Mouse (Mus musculus) forebrain, embryonic 15.5 days (tissue): ENCODE measurements around the gene Smad1. TPM values are rescaled to one million over a fixed set of nuclear protein-coding genes. Genes with fewer than 3 reads are reported as not detected.

Experiments used
- ATAC-seq: fragments of 200-750 bp; cut with Nextera tagmentation; replicated peaks from 2 replicates; pipeline ENCODE4 v1.8.0; 2017; ENCODE audit warnings: mild to moderate bottlenecking, moderate TSS enrichment, moderate library complexity
- H3K27ac ChIP-seq: fragments of 300-500 bp; sonication (generic); replicated peaks from 2 replicates; pipeline ENCODE4 v1.5.1; 2015; ENCODE audit warnings: mild to moderate bottlenecking, inconsistent platforms
- H3K27me3 ChIP-seq: fragments of 300-500 bp; sonication (generic); 2 replicates; pipeline ENCODE4 v1.6.1; 2015; ENCODE audit warnings: inconsistent platforms
- H3K36me3 ChIP-seq: fragments of 300-500 bp; sonication (generic); 2 replicates; pipeline ENCODE4 v1.6.1; 2015; ENCODE audit warnings: mild to moderate bottlenecking, inconsistent platforms
- H3K4me1 ChIP-seq: fragments of 300-500 bp; sonication (generic); 2 replicates; pipeline ENCODE4 v1.6.1; 2015; ENCODE audit warnings: inconsistent platforms
- H3K4me2 ChIP-seq: fragments of 300-500 bp; sonication (generic); replicated peaks from 2 replicates; pipeline ENCODE4 v1.6.1; 2015; ENCODE audit warnings: mild to moderate bottlenecking, inconsistent platforms
- H3K4me3 ChIP-seq: fragments of 300-500 bp; sonication (generic); 2 replicates; pipeline ENCODE4 v1.5.1; 2015; ENCODE audit warnings: mild to moderate bottlenecking, inconsistent platforms
- H3K9ac ChIP-seq: fragments of 300-500 bp; sonication (generic); replicated peaks from 2 replicates; pipeline ENCODE4 v1.6.1; 2015; ENCODE audit warnings: mild to moderate bottlenecking, inconsistent platforms
- H3K9me3 ChIP-seq: fragments of 300-500 bp; sonication (generic); 2 replicates; pipeline ENCODE4 v1.6.1; 2016; ENCODE audit warnings: inconsistent platforms
- WGBS: fragments of 180-500 bp; shearing (Covaris S2); methylation state at CpG from one replicate; pipeline ENCODE4 v1.1.7; 2015; ENCODE audit warnings: mixed read lengths; 5-methylcytosine and 5-hydroxymethylcytosine counted together
- polyA plus RNA-seq: library from polyadenylated mRNA; unstranded; fragments of >200 nt; fragmentation: Nextera tagmentation; extraction: Ambion mirVana; gene quantifications from 2 replicates; pipeline ENCODE4 v1.2.1, GENCODE M21; 2015

The Smad1 gene
- polyA plus RNA-seq, 1 experiment from 2014 or later, result 63.6 TPM

GRCm38 (mm10) chr8:79367350-79367749, 32.0 kb downstream of the Smad1 start:
- 83% methylated on average over 11 of the region's 12 CpGs for WGBS

GRCm38 (mm10) chr8:79366227-79366626, 33.1 kb downstream of the Smad1 start:
- H3K27ac ChIP-seq, result no peak overlapping the region

More at GRCm38 (mm10) chr8:79367350-79367749, 32.0 kb downstream of the Smad1 start:
- Histone ChIP-seq H3K9me3 (no peaks in the 10 kb centered on the region), H3K4me3 (no peak overlapping the region), H3K9ac (no peak overlapping the region), H3K4me2 (no peak overlapping the region), H3K36me3 (peaks cover 25% of the 10 kb centered on the region; the same call in 1 of the 2 replicates), H3K27me3 (no peaks in the 10 kb centered on the region), H3K4me1 (peaks cover 19% of the 10 kb centered on the region), H3K27ac (no peak overlapping the region)
- no peak for ATAC-seq

GRCm38 (mm10) chr8:79365707-79366106, 33.6 kb downstream of the Smad1 start:
- 65% methylated on average over 3 of the region's 3 CpGs for WGBS
- 0 out of 2 replicates have a peak, but pooled peaks have one; percentile 7 for ATAC-seq

More at GRCm38 (mm10) chr8:79366227-79366626, 33.1 kb downstream of the Smad1 start:
- ATAC-seq, result no peak
- peaks cover 13% of the 10 kb centered on the region for H3K4me1 ChIP-seq
- H3K4me2 ChIP-seq, result no peak overlapping the region
- peaks cover 18% of the 10 kb centered on the region; the same call in 1 of the 2 replicates for H3K36me3 ChIP-seq
- WGBS, result 87% methylated on average over 9 of the region's 9 CpGs
- H3K9ac ChIP-seq, result no peak overlapping the region
- no peak overlapping the region for H3K4me3 ChIP-seq
- no peaks in the 10 kb centered on the region for H3K27me3 ChIP-seq
- no peaks in the 10 kb centered on the region for H3K9me3 ChIP-seq

GRCm38 (mm10) chr8:79364806-79365205, 34.5 kb downstream of the Smad1 start:
- H3K4me1 ChIP-seq, result peaks cover 19% of the 10 kb centered on the region
- WGBS, result 89% methylated on average over 8 of the region's 8 CpGs

More at GRCm38 (mm10) chr8:79365707-79366106, 33.6 kb downstream of the Smad1 start:
- Histone ChIP-seq H3K4me1 (peaks cover 15% of the 10 kb centered on the region), H3K9me3 (no peaks in the 10 kb centered on the region), H3K4me3 (no peak overlapping the region), H3K36me3 (peaks cover 13% of the 10 kb centered on the region; the same call in 1 of the 2 replicates), H3K4me2 (no peak overlapping the region), H3K9ac (no peak overlapping the region), H3K27ac (no peak overlapping the region), H3K27me3 (no peaks in the 10 kb centered on the region)

GRCm38 (mm10) chr8:79362430-79362829, 36.9 kb downstream of the Smad1 start:
- Histone ChIP-seq H3K36me3 (no peaks in the 10 kb centered on the region), H3K9me3 (no peaks in the 10 kb centered on the region), H3K27ac (no peak overlapping the region), H3K4me1 (peaks cover 17% of the 10 kb centered on the region), H3K27me3 (no peaks in the 10 kb centered on the region), H3K4me3 (no peak overlapping the region), H3K9ac (no peak overlapping the region), H3K4me2 (no peak overlapping the region)
- 91% methylated on average over 2 of the region's 2 CpGs for WGBS
- no peak for ATAC-seq

More at GRCm38 (mm10) chr8:79364806-79365205, 34.5 kb downstream of the Smad1 start:
- Histone ChIP-seq H3K36me3 (peaks cover 13% of the 10 kb centered on the region; the same call in 1 of the 2 replicates), H3K27me3 (no peaks in the 10 kb centered on the region), H3K4me3 (no peak overlapping the region), H3K9ac (no peak overlapping the region), H3K9me3 (no peaks in the 10 kb centered on the region), H3K27ac (no peak overlapping the region), H3K4me2 (no peak overlapping the region)
- no peak for ATAC-seq

GRCm38 (mm10) chr8:79360774-79361527, 38.4 kb downstream of the Smad1 start:
- no peak for ATAC-seq
- WGBS, result 75% methylated on average over 6 of the region's 6 CpGs
- Histone ChIP-seq H3K4me3 (no peak overlapping the region), H3K9me3 (no peaks in the 10 kb centered on the region), H3K9ac (no peak overlapping the region), H3K27me3 (no peaks in the 10 kb centered on the region), H3K36me3 (no peaks in the 10 kb centered on the region), H3K27ac (peak overlapping the region; percentile 28), H3K4me1 (peaks cover 19% of the 10 kb centered on the region), H3K4me2 (no peak overlapping the region)

- Histone ChIP-seq H3K9ac (no peak overlapping the region), H3K4me1 (peaks cover 22% of the 10 kb centered on the region), H3K4me2 (no peak overlapping the region), H3K36me3 (no peaks in the 10 kb centered on the region), H3K4me3 (no peak overlapping the region), H3K9me3 (no peaks in the 10 kb centered on the region), H3K27me3 (no peaks in the 10 kb centered on the region), H3K27ac (peak overlapping the region; percentile 28)
- WGBS, result 47% methylated on average over 9 of the region's 9 CpGs
- no peak for ATAC-seq
Observed at GRCm38 (mm10) chr8:79360302-79360701, 39.0 kb downstream of the Smad1 start.

- WGBS, result 15% methylated on average over 16 of the region's 16 CpGs
- peak; percentile 76 for ATAC-seq
Observed at GRCm38 (mm10) chr8:79355721-79356434, 43.4 kb downstream of the Smad1 start.

GRCm38 (mm10) chr8:79354009-79354408, 45.3 kb downstream of the Smad1 start:
- WGBS, result 94% methylated on average over 7 of the region's 7 CpGs
- no peaks in the 10 kb centered on the region for H3K9me3 ChIP-seq
- ATAC-seq, result no peak

More at GRCm38 (mm10) chr8:79355721-79356434, 43.4 kb downstream of the Smad1 start:
- Histone ChIP-seq H3K36me3 (peaks cover 14% of the 10 kb centered on the region; the same call in 1 of the 2 replicates), H3K9me3 (no peaks in the 10 kb centered on the region), H3K27me3 (no peaks in the 10 kb centered on the region), H3K4me1 (peaks cover 46% of the 10 kb centered on the region), H3K27ac (peak overlapping the region; percentile 62), H3K4me2 (peak overlapping the region; percentile 16), H3K4me3 (no peak overlapping the region), H3K9ac (peak overlapping the region; percentile 17; the same call in 1 of the 2 replicates)

GRCm38 (mm10) chr8:79351916-79352315, 47.4 kb downstream of the Smad1 start:
- Histone ChIP-seq H3K27ac (0 out of 2 replicates have a peak overlapping the region, but pooled peaks have one; percentile 6), H3K4me1 (peaks cover 64% of the 10 kb centered on the region), H3K9me3 (no peaks in the 10 kb centered on the region), H3K36me3 (peaks cover 14% of the 10 kb centered on the region; the same call in 1 of the 2 replicates), H3K4me2 (no peak overlapping the region), H3K27me3 (no peaks in the 10 kb centered on the region), H3K4me3 (no peak overlapping the region), H3K9ac (no peak overlapping the region)
- 55% methylated on average over 8 of the region's 8 CpGs for WGBS
- peak; percentile 30; the same call in 1 of the 2 replicates for ATAC-seq

More at GRCm38 (mm10) chr8:79354009-79354408, 45.3 kb downstream of the Smad1 start:
- H3K36me3 ChIP-seq, result peaks cover 14% of the 10 kb centered on the region; the same call in 1 of the 2 replicates
- peaks cover 57% of the 10 kb centered on the region for H3K4me1 ChIP-seq
- no peaks in the 10 kb centered on the region for H3K27me3 ChIP-seq
- no peak overlapping the region for H3K9ac ChIP-seq
- no peak overlapping the region for H3K4me3 ChIP-seq
- no peak overlapping the region for H3K27ac ChIP-seq
- H3K4me2 ChIP-seq, result no peak overlapping the region

- H3K4me1 ChIP-seq, result peaks cover 53% of the 10 kb centered on the region
- no peaks in the 10 kb centered on the region for H3K27me3 ChIP-seq
- 28% methylated on average over 3 of the region's 3 CpGs for WGBS
- ATAC-seq, result no peak
- H3K4me3 ChIP-seq, result no peak overlapping the region
- H3K4me2 ChIP-seq, result no peak overlapping the region
- H3K36me3 ChIP-seq, result peaks cover 19% of the 10 kb centered on the region; the same call in 1 of the 2 replicates
- H3K9me3 ChIP-seq, result no peaks in the 10 kb centered on the region
- H3K9ac ChIP-seq, result no peak overlapping the region
- peak overlapping the region; percentile 74 for H3K27ac ChIP-seq
Observed at GRCm38 (mm10) chr8:79350805-79351204, 48.5 kb downstream of the Smad1 start.
